Mouse (Mus musculus) erythroblast, embryonic 14.5 days (primary cell): ENCODE data around the gene Bhlhe41.

Experiments
- GATA1 ChIP-seq: IDR thresholded peaks from 2 replicates; pipeline ENCODE4 v1.6.1; 2012; ENCODE audit warnings: low read length, inconsistent platforms, mixed read lengths
- TAL1 ChIP-seq: IDR thresholded peaks from 3 replicates; pipeline ENCODE4 v1.6.1; 2012; ENCODE audit warnings: low read length, inconsistent platforms, mixed read lengths

GRCm38 (mm10) chr6:145850789-145851188, 14.6 kb downstream of the Bhlhe41 start:
- TF ChIP-seq GATA1 (no peak), TAL1 (no peak)
